Mouse (Mus musculus) gastrocnemius, adult 2 months (tissue): ENCODE data around the gene Nt5m. TPM values are rescaled to one million over a fixed set of nuclear protein-coding genes. Genes with fewer than 3 reads are reported as not detected.
A peak's percentile ranks its signal among the peaks of the same experiment; 100 is the strongest.

Experiments
- DNase-seq: peaks from one replicate; pipeline ENCODE4 v3.0.0; 2022
- H3K27ac ChIP-seq: fragments of 200-600 bp; 2 replicates; pipeline ENCODE4 v1.8.1; 2022; ENCODE audit warnings: mild to moderate bottlenecking
- H3K4me3 ChIP-seq: fragments of 200-600 bp; 2 replicates; pipeline ENCODE4 v1.8.1; 2022; ENCODE audit warnings: mild to moderate bottlenecking, moderate library complexity
- CTCF ChIP-seq: fragments of 200-600 bp; IDR thresholded peaks from 2 replicates; pipeline ENCODE4 v1.8.1; 2022; ENCODE audit warnings: antibody characterized with exemption, mild to moderate bottlenecking, moderate library complexity
- intact Hi-C: fragments of 180-260 bp; cut with DNase I; formaldehyde crosslinking; loops from one replicate; pipeline ENCODE4 v1.15.1; 2025
- total RNA-seq, 2 experiments: library from RNA; stranded (reverse); gene quantifications; 2 replicates each; pipeline ENCODE4 v1.2.3; 2021

Gene Nt5m
- total RNA-seq, 2 experiments from 2014 or later, result 17.8 to 22.2 TPM

GRCm38 (mm10) chr11:59895316-59895715, 56.1 kb downstream of the Nt5m start:
- peak; percentile 6 for DNase-seq
- Histone ChIP-seq H3K27ac (no peak overlapping the region), H3K4me3 (no peak overlapping the region)
- no peak for TF ChIP-seq CTCF
- intact Hi-C loops, result no loop called here

DNA sequence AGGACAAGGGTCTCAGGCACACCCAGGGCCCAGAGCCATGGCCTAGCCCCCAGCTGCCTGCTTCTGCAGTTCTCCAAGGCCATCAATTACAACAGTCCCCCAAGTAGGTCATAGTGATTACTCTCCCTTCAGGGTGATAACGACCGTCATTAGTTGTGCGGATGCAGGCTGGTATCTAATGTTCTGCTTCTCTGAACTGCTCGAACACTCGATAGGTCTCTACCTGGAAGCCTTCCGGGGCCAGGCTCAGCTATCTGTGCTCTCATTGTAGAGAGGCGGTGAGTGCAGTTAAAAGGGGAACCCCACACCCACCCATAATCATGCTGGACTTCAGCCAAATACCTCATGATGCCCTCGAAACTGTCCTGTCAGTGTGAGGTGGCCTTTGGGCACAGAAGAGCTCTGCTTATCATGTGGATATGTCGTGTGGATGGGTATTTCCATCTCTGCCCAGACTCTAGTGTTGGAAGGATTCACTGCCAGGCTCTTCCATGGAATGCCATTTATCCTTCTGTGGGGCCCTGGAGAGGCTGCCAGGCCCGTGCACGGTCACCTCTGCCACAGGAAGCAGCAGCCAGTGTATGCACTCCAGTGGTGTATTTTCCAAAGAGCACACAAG, 58.8 kb downstream of the Nt5m start:
- intact Hi-C loops, result no loop called here
- Histone ChIP-seq H3K27ac (peak overlapping the region; percentile 80; the same call in 1 of the 2 replicates), H3K4me3 (no peak overlapping the region)
- no peak for TF ChIP-seq CTCF
- DNase-seq, result peak; percentile 7

DNA sequence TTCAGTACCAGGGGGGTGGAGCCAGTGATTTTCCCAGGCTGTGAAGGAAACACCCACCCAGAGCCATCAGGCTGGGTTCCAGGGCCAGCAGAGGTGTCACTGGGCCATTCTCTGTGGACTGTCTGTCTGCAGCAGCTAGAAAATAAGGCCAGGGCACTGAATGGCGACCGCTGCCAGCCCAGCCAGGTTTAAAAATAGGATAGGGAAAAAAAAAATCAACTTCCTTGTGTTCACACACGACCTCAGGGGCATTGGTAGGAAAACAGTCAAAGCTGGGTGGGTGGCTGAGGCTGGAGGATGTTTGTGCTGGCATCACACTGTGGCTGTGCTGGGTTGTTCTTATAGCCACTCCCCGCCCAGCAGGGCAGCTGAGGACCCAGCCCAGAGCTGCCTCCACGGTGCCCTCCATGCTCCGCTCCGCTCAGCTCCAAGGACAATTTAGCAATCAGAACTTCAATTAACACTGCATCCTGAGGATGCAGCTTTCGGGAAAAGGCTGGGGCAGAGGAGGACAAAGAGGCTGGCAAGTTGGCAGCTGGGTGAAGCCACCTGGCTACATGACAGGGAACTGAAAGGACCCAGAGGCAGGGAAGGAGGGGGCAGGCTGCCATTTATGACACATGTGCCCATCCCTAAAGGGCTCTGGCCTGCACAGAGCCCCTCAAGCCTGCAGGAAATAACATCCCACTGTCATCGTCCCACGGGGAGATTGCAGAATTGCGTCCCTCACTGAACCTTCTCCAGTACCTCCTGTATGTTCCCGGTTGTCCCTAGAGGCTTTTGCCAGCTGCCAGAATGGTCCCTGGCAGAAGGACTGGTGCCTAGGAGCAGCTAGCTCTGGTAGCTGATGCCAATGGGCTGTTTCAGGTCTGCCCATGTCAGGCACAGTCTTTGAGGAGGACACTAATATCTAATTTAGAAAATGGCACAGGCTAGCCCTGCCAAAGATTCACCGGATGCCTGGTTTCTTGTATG, 60.8 kb downstream of the Nt5m start:
- DNase-seq, result peak; percentile 59
- Histone ChIP-seq H3K27ac (peak overlapping the region; percentile 80), H3K4me3 (peak overlapping the region; percentile 19)
- intact Hi-C loops, result loop anchor here (5.0 kb wide), 1 partner anchor 47 kb away; the partner anchor contains the start of gene Med9
- TF ChIP-seq CTCF, result no peak

DNA sequence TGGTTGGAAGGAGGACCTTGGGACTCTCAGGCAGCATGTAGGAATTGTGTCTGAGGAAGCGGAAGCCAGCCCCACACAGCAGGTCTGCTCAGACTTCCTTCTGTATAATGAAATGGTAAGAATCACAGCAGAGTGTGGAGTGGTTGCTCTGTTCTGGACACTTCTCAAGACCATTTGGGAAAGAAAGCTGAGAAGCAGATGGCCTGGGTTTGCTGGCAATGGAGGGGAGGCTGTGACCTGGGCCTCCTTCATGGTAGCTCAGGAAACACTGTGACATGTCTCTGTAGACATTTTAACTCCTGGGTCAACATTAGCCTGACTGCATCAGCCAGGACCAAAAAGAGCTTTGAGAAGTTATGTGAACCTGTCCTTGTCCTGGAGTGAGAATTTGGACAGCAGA, 61.7 kb downstream of the Nt5m start:
- peak; percentile 24 for DNase-seq
- Histone ChIP-seq H3K4me3 (no peak overlapping the region), H3K27ac (peak overlapping the region; percentile 80)
- intact Hi-C loops, result loop anchor here (5.0 kb wide), 1 partner anchor 46 kb away; the partner anchor contains the start of gene Med9
- TF ChIP-seq CTCF, result no peak

- Histone ChIP-seq H3K27ac (peak overlapping the region; percentile 87), H3K4me3 (peak overlapping the region; percentile 32; the same call in 1 of the 2 replicates)
- no peak for TF ChIP-seq CTCF
- intact Hi-C loops, result loop anchor here (5.0 kb wide), 1 partner anchor 45 kb away; the partner anchor contains the start of gene Med9
- DNase-seq, result peak; percentile 42
Observed at GRCm38 (mm10) chr11:59902045-59902726, 62.9 kb downstream of the Nt5m start.

- intact Hi-C loops, result no loop called here
Observed at GRCm38 (mm10) chr11:59906521-59907123, 67.4 kb downstream of the Nt5m start.

GRCm38 (mm10) chr11:59908446-59908845, 69.2 kb downstream of the Nt5m start:
- no peak for DNase-seq
- no peak overlapping the region for H3K27ac ChIP-seq
- TF ChIP-seq CTCF, result no peak
- intact Hi-C loops, result no loop called here
- H3K4me3 ChIP-seq, result no peak overlapping the region

More at GRCm38 (mm10) chr11:59906521-59907123, 67.4 kb downstream of the Nt5m start:
- H3K27ac ChIP-seq, result no peak overlapping the region
- no peak overlapping the region for H3K4me3 ChIP-seq
- peak; percentile 1 for DNase-seq
- TF ChIP-seq CTCF, result no peak

DNA sequence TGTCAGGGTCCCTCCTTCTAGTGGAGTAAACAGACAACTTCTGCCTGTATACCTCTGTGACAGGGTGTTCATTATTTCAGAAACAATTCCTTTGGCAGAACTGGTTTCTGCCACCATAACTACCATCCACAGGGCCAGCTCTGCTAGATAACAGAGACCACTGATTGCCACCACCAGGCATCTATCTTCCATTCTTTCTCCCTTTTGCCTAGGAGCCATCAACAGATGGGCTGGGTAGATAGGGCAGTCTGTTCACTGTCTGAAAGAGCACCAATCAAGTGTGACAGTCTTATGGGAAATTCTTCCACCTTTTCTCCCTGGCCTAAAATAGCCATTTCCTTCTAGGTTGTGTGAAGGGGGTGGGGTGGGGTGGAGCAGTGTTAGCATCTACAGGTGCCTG, 71.3 kb downstream of the Nt5m start:
- TF ChIP-seq CTCF, result no peak
- no peak for DNase-seq
- intact Hi-C loops, result no loop called here
- H3K27ac ChIP-seq, result no peak overlapping the region
- H3K4me3 ChIP-seq, result no peak overlapping the region

- no peak overlapping the region for H3K4me3 ChIP-seq
- intact Hi-C loops, result no loop called here
Observed at GRCm38 (mm10) chr11:59911523-59911922, 72.3 kb downstream of the Nt5m start.

DNA sequence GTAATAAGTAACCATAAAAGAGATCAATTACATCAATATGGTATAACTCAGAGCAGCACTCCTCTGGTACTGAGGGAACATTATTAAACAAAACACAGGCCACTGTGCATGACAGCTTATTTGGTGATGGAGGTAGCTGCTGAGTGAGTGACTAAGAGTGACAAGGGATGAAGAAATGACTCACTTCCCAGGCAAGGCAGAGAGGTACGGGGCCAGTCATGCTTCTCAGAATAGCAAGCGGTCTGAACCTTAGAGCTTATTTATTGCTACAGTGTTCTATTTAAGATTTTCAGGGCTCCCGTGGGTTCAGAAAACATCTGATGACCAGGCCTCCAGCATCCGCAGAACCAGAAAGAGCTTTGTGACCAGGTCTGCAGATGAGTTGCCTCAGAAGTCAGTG, 74.5 kb downstream of the Nt5m start:
- H3K27ac ChIP-seq, result no peak overlapping the region
- no peak for TF ChIP-seq CTCF
- H3K4me3 ChIP-seq, result no peak overlapping the region
- DNase-seq, result no peak
- intact Hi-C loops, result no loop called here

More at GRCm38 (mm10) chr11:59911523-59911922, 72.3 kb downstream of the Nt5m start:
- no peak overlapping the region for H3K27ac ChIP-seq
- no peak for DNase-seq
- TF ChIP-seq CTCF, result no peak

DNA sequence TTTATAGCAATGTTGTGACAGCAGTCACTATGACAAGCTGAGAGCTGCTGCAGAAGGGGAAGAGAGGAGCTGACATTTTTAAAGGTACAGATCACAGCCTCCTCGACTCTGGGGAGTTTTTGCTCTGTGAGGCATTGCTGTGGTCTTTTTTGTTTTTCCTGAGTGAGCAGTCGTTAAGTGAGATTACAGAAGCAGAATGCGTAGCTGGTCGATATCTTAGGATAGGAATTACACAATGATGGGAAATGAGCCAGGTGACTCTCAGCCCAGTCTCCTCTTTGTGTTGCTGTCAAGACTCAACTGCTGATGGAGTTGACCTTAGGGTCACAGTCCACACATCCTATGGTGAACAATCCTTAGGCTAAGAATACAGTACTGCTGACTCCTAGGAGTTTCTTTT, 78.8 kb downstream of the Nt5m start:
- intact Hi-C loops, result no loop called here
- Histone ChIP-seq H3K27ac (peak overlapping the region; percentile 57), H3K4me3 (no peak overlapping the region)
- DNase-seq, result no peak
- TF ChIP-seq CTCF, result no peak

GRCm38 (mm10) chr11:59919401-59919800, 80.2 kb downstream of the Nt5m start:
- peak overlapping the region; percentile 9; the same call in 1 of the 2 replicates for H3K27ac ChIP-seq
- H3K4me3 ChIP-seq, result no peak overlapping the region
- intact Hi-C loops, result no loop called here
- TF ChIP-seq CTCF, result no peak
- DNase-seq, result no peak
